Mouse (Mus musculus) kidney, adult 9 months (tissue): ENCODE measurements around the gene Sh3bp5l.

Experiments
- DNase-seq: peaks from one replicate; pipeline ENCODE4 v3.0.0; 2022

Sh3bp5l gene

GRCm38 (mm10) chr11:58330276-58331148 lies at the start of gene Sh3bp5l, which contains the start of gene Zfp672:
Gene Sh3bp5l, plus strand, starts transcription at chr11:58330724.
Gene Zfp672, minus strand, starts transcription at chr11:58330339.
- peak; percentile 96 for DNase-seq

- DNase-seq = no peak
Measured at GRCm38 (mm10) chr11:58281970-58282496, 48.5 kb upstream of the Sh3bp5l start.

- DNase-seq = no peak
Measured at GRCm38 (mm10) chr11:58282518-58282917, 48.0 kb upstream of the Sh3bp5l start.

GRCm38 (mm10) chr11:58289992-58290682 lies 40.4 kb upstream of the Sh3bp5l start:
- no peak for DNase-seq

- DNase-seq = no peak
Measured at GRCm38 (mm10) chr11:58290812-58291211, 39.7 kb upstream of the Sh3bp5l start.

GRCm38 (mm10) chr11:58292791-58293190 lies 37.7 kb upstream of the Sh3bp5l start:
- DNase-seq = no peak

GRCm38 (mm10) chr11:58297396-58297795 lies 33.1 kb upstream of the Sh3bp5l start:
- DNase-seq = no peak

- peak; percentile 83 for DNase-seq
Measured at GRCm38 (mm10) chr11:58301057-58301456, 29.5 kb upstream of the Sh3bp5l start.

- peak; percentile 99 for DNase-seq
Measured at GRCm38 (mm10) chr11:58301837-58302754, 28.4 kb upstream of the Sh3bp5l start.

- DNase-seq = no peak
Measured at GRCm38 (mm10) chr11:58302774-58303445, 27.6 kb upstream of the Sh3bp5l start.

GRCm38 (mm10) chr11:58303594-58303993 lies 26.9 kb upstream of the Sh3bp5l start:
- no peak for DNase-seq

- peak; percentile 1 for DNase-seq
Measured at GRCm38 (mm10) chr11:58305299-58305698, 25.2 kb upstream of the Sh3bp5l start.

GRCm38 (mm10) chr11:58306860-58307308 lies 23.6 kb upstream of the Sh3bp5l start, which contains the start of gene Zfp692:
Gene Zfp692, plus strand, starts transcription at chr11:58307069.
- peak; percentile 96 for DNase-seq

- peak; percentile 66 for DNase-seq
Measured at GRCm38 (mm10) chr11:58307411-58308080, 23.0 kb upstream of the Sh3bp5l start.

GRCm38 (mm10) chr11:58308661-58309060 lies 21.9 kb upstream of the Sh3bp5l start:
- peak; percentile 7 for DNase-seq

GRCm38 (mm10) chr11:58314069-58314468 lies 16.5 kb upstream of the Sh3bp5l start:
- no peak for DNase-seq

- no peak for DNase-seq
Measured at GRCm38 (mm10) chr11:58315536-58316168, 14.9 kb upstream of the Sh3bp5l start.

- no peak for DNase-seq
Measured at GRCm38 (mm10) chr11:58316344-58316743, 14.2 kb upstream of the Sh3bp5l start.

GRCm38 (mm10) chr11:58316768-58317390 lies 13.6 kb upstream of the Sh3bp5l start:
- DNase-seq = no peak
